Mouse (Mus musculus) lung, embryonic 16.5 days (tissue): ENCODE data around the gene Gm42420. TPM values are rescaled to one million over a fixed set of nuclear protein-coding genes. Genes with fewer than 3 reads are reported as not detected.

ENCODE experiments used
- ATAC-seq: fragments of 200-750 bp; cut with Nextera tagmentation; 2 replicates; pipeline ENCODE4 v1.8.0; 2017; ENCODE audit warnings: low read depth, mild to moderate bottlenecking, moderate library complexity
- H3K27ac ChIP-seq: fragments of 300-500 bp; sonication (generic); 2 replicates; pipeline ENCODE4 v1.5.1; 2014; ENCODE audit warnings: mild to moderate bottlenecking, control low read depth, low read length
- H3K27me3 ChIP-seq: fragments of 300-500 bp; sonication (generic); 2 replicates; pipeline ENCODE4 v1.6.1; 2014; ENCODE audit warnings: low read depth, low read length, mixed read lengths; ENCODE audit not compliant: control insufficient read depth, insufficient read depth
- H3K36me3 ChIP-seq: fragments of 300-500 bp; sonication (generic); 2 replicates; pipeline ENCODE4 v1.6.1; 2014; ENCODE audit warnings: low read length; ENCODE audit not compliant: control insufficient read depth, insufficient read depth
- H3K4me1 ChIP-seq: fragments of 300-500 bp; sonication (generic); replicated peaks from 2 replicates; pipeline ENCODE4 v1.6.1; 2014; ENCODE audit warnings: low read length, mixed read lengths; ENCODE audit not compliant: control insufficient read depth, insufficient read depth
- H3K4me2 ChIP-seq: fragments of 300-500 bp; sonication (generic); 2 replicates; pipeline ENCODE4 v1.6.1; 2014; ENCODE audit warnings: low read depth, low read length, control low read depth
- H3K4me3 ChIP-seq: fragments of 300-500 bp; sonication (generic); 2 replicates; pipeline ENCODE4 v1.5.1; 2014; ENCODE audit warnings: mild to moderate bottlenecking, low read length, control low read depth
- H3K9ac ChIP-seq: fragments of 300-500 bp; sonication (generic); 2 replicates; pipeline ENCODE4 v1.6.1; 2014; ENCODE audit warnings: low read length, control low read depth
- H3K9me3 ChIP-seq: fragments of 300-500 bp; sonication (generic); 2 replicates; pipeline ENCODE4 v1.6.1; 2016; ENCODE audit warnings: low read length; ENCODE audit not compliant: control insufficient read depth
- WGBS: fragments of 180-500 bp; shearing (Covaris S2); extraction: QIAGEN DNeasy Blood & Tissue Kit; methylation state at CpG from one replicate; pipeline ENCODE4 v1.1.7; 2014; 5-methylcytosine and 5-hydroxymethylcytosine counted together
- polyA plus RNA-seq: library from polyadenylated mRNA; unstranded; fragments of >200 nt; fragmentation: Nextera tagmentation; extraction: Ambion mirVana; gene quantifications from 2 replicates; pipeline ENCODE4 v1.2.1, GENCODE M21; 2015

Gene Gm42420
- polyA plus RNA-seq, 1 experiment from 2014 or later: 0.93 TPM

DNA sequence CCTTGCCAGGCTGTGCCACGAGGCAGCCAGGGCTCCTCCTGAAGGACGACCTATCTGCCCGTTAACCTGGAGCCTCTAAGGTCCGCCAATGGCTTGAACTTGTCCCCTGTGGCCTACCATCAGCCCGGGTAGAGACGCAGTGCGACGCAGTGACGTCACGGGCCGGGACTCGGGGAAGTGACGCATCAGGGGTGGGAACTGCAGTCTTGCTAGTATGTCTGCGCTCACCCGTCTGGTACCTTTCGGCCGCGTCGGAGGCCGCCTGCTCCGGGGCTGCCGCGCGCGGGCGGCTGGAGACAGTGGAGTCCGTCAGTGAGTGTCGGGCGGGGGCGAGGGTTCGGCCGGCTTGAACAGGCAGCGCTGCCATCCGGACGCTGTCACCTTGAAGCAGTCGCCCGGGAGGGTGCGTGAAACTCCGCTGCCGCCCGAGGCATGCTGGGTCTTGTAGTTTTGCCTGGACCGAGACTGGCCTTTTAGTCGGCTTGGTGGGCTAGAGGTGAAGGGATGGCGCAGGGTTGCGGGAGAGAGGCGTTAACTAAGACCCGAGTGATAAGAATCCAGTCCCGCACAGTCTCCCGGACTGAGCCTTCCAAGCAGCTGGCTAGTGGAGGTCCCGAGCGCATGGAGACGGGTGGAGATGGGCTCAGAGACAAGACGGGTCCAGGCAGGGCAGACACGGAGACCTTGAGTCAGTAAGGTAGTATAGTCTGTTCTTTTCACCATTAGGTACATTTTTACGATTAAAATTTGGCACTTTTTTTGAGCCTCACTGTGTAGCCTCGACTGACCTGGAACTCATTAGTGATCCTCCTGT is 7.1 kb downstream of the Gm42420 start, which contains the start of gene Ndufb2:
Gene Ndufb2, plus strand, starts transcription at position 174 of the 814 bp plus-strand sequence.
- H3K36me3 ChIP-seq: peaks cover 12% of the 10 kb centered on the region

DNA sequence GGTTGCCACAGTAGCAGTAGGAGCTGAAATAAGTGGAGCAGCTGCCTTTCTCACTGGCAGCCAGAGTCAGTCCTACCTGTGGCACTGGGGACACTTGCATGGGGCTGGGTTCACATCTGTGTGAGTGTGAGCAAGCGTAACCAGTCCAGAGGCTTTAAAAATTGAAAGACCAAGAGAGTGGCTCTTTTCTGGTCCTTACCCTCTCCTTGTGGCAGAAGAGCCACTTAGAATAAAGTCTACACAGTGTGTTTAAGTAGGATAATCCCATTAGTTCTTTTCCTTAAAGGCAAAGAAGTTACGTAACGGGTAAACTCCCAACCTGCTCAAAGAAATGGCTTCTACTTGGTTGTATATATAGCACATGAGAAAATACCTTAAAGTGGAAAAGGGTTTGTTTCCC is 15.3 kb downstream of the Gm42420 start:
- Histone ChIP-seq H3K27ac (no peak overlapping the region), H3K36me3 (peaks cover 28% of the 10 kb centered on the region), H3K4me2 (no peak overlapping the region), H3K9ac (no peak overlapping the region), H3K27me3 (no peaks in the 10 kb centered on the region), H3K9me3 (no peaks in the 10 kb centered on the region), H3K4me3 (no peak overlapping the region), H3K4me1 (no peaks in the 10 kb centered on the region)
- ATAC-seq: no peak; the same call in 1 of the 2 replicates
- whole genome bisulfite sequencing: 86% methylated on average over 3 of the region's 3 CpGs

More for the DNA sequence above, 7.1 kb downstream of the Gm42420 start, which contains the start of gene Ndufb2:
- H3K27me3 ChIP-seq: no peaks in the 10 kb centered on the region
- ATAC-seq: peak; percentile 99
- WGBS: under 1% methylated on average over 56 of the region's 56 CpGs
- peaks cover 8% of the 10 kb centered on the region for H3K4me1 ChIP-seq
- H3K9ac ChIP-seq: peak within 1 kb of the TSS; percentile 91
- H3K27ac ChIP-seq: peak within 1 kb of the TSS; percentile 92
- peak within 1 kb of the TSS; percentile 88 for H3K4me3 ChIP-seq
- H3K4me2 ChIP-seq: peak within 1 kb of the TSS; percentile 87
- no peaks in the 10 kb centered on the region for H3K9me3 ChIP-seq

DNA sequence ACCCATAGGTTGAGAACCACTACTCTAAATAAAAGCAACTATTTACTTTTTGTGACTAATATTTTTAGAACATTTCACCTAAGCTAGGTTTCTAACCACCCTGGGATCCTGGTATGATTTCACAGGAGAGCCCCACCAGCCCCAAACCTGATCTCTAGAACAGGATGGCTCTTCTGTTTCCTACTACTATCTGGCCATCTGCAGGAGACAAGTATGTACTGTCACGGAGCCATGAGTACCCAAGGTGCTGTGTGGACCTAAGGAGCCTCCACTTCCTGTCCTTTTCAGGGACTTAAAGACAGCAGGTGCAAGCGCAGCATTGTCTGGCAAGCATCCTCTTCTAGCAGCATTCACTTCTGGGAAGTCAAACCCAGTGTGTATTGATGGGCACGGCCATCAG is 16.3 kb downstream of the Gm42420 start:
- Histone ChIP-seq H3K36me3 (peaks cover 27% of the 10 kb centered on the region), H3K4me1 (no peaks in the 10 kb centered on the region), H3K27me3 (no peaks in the 10 kb centered on the region), H3K9me3 (no peaks in the 10 kb centered on the region), H3K9ac (no peak overlapping the region), H3K27ac (no peak overlapping the region), H3K4me2 (no peak overlapping the region), H3K4me3 (no peak overlapping the region)
- WGBS: 81% methylated on average over 3 of the region's 3 CpGs
- ATAC-seq: no peak

DNA sequence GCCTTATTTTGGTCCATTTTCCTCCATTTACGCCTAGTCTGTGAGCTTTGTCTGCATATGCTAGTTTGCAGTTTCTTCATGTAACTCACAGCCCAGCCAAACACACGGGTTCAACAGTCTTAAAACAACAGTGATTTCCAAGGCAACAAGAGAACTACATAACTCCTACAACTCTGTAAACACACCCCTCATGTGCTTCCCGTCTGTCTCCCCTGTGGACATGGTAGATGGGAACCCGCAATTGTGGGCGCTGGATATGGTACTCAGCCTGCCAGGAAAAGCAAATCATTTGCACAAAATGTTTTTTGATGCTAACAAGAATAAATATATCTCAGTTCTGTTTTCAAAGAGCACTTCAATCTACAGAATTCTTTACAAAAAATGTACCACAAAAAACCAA is 19.0 kb downstream of the Gm42420 start:
- Histone ChIP-seq H3K36me3 (peaks cover 17% of the 10 kb centered on the region), H3K27me3 (no peaks in the 10 kb centered on the region), H3K4me2 (no peak overlapping the region), H3K27ac (no peak overlapping the region), H3K4me3 (no peak overlapping the region), H3K4me1 (no peaks in the 10 kb centered on the region), H3K9me3 (no peaks in the 10 kb centered on the region), H3K9ac (no peak overlapping the region)
- ATAC-seq: no peak
- 68% methylated on average over 5 of the region's 5 CpGs for WGBS

DNA sequence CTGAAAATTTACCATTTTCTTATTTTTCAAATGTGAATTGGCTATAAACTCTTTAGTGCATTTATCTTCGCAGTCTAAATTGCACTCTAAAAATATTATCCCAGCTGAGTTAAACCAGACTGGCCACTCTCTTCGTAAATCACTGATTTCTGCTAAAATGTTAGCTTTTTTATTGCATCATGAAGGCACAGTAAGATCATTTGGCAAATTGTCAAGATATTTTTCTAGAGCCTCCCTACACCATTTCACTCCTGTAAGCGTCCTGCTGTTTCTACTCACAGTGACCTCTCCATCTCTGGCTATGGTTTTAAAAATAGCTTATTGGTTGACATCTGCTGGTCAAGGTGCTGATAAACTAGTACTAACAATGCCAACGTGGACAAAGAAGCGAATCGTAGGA is 20.5 kb downstream of the Gm42420 start:
- Histone ChIP-seq H3K9ac (no peak overlapping the region), H3K27me3 (no peaks in the 10 kb centered on the region), H3K36me3 (peaks cover 8% of the 10 kb centered on the region; the same call in 1 of the 2 replicates), H3K27ac (no peak overlapping the region), H3K9me3 (no peaks in the 10 kb centered on the region), H3K4me3 (no peak overlapping the region), H3K4me2 (no peak overlapping the region), H3K4me1 (no peaks in the 10 kb centered on the region)
- no peak for ATAC-seq
- WGBS: 54% methylated on average over 6 of the region's 6 CpGs

DNA sequence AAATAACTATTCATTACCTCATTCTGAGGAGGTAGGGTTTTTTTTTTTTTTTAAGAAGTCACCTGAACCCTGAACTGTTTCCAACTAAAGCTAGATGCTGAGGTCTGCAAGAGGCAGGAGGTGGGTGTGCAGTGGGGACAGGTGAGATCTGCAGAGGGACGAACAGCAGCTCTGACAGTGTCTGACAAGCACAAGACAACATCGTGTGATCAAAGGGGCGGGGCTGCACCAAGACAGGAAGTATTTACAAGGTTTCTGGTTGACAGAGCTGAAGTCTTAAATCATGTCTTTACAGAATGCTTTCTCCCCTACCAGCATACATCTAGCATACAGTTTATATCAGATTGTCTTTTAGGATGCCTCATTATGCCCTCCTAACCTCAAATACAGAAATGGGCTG is 21.3 kb downstream of the Gm42420 start:
- Histone ChIP-seq H3K4me1 (no peaks in the 10 kb centered on the region), H3K9me3 (no peaks in the 10 kb centered on the region), H3K9ac (no peak overlapping the region), H3K36me3 (peaks cover 8% of the 10 kb centered on the region; the same call in 1 of the 2 replicates), H3K4me3 (no peak overlapping the region), H3K27me3 (no peaks in the 10 kb centered on the region), H3K27ac (no peak overlapping the region), H3K4me2 (no peak overlapping the region)
- ATAC-seq: no peak
- 51% methylated on average over 3 of the region's 3 CpGs for WGBS

DNA sequence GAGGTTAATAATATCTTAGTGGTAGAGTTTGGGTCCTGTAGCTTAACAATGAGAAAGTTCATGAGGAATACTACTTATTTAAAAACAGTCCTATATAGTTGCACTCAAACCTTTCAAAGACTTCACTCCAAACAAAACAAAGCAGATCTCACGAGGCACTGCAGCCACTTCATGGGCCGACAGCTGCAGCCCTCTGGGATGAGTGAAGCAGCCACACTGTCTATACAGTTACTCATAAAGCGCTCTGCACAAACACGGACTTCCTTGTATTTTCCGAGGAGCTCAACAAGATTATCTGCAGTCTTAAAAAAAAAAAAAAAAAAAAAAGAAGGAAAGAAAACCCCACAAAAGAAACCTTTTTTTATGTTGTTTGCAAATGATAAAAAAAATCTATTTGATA is 21.8 kb downstream of the Gm42420 start:
- Histone ChIP-seq H3K4me2 (no peak overlapping the region), H3K27ac (no peak overlapping the region), H3K9me3 (no peaks in the 10 kb centered on the region), H3K4me3 (no peak overlapping the region), H3K36me3 (peaks cover 8% of the 10 kb centered on the region; the same call in 1 of the 2 replicates), H3K27me3 (no peaks in the 10 kb centered on the region), H3K4me1 (no peaks in the 10 kb centered on the region), H3K9ac (no peak overlapping the region)
- 55% methylated on average over 5 of the region's 5 CpGs for WGBS
- ATAC-seq: no peak

DNA sequence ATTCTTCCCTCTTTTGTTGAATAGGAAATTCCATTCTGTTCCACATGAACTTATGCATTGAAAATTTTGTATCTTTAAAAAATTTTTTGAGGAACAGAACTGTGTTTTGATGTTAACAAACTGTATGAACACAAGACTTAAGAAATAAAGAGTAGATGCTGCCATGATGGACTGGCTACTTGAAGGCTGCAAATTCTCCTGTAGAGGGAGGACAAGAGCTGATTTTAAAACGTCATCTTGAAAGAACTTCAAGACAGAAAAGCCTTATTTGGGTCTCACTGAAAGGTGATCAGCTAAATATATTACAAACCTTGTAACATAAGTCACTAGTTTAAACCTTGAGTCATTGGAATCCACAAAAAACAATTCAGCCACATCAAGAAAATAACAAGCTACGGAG is 24.7 kb downstream of the Gm42420 start:
- H3K27me3 ChIP-seq: no peaks in the 10 kb centered on the region
- ATAC-seq: no peak
- H3K9ac ChIP-seq: no peak overlapping the region
- no peaks in the 10 kb centered on the region for H3K9me3 ChIP-seq
- H3K4me3 ChIP-seq: no peak overlapping the region
- H3K36me3 ChIP-seq: peaks cover 15% of the 10 kb centered on the region
- WGBS: 72% methylated on average over 2 of the region's 2 CpGs
- H3K27ac ChIP-seq: no peak overlapping the region
- no peaks in the 10 kb centered on the region for H3K4me1 ChIP-seq
- no peak overlapping the region for H3K4me2 ChIP-seq

DNA sequence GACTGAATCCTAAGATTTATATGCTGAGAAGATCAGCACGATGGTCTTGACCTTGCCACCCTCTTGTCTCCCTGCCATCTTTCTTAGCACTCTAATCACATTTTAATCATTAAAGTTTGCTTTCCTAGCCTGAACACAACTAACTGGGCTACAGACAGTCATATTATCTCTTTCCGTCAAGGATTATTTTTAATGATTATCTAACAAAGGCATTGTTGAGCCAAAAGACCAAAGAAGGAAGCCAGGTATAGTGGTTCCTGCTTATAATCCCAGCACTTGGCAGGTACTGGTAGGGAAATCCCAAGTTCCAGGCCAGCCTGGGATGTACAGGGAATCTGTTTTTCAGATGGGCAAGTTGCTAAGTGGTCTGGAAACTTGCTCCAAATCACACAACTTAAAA is 25.7 kb downstream of the Gm42420 start:
- H3K4me1 ChIP-seq: no peaks in the 10 kb centered on the region
- H3K9me3 ChIP-seq: no peaks in the 10 kb centered on the region
- H3K9ac ChIP-seq: no peak overlapping the region
- H3K36me3 ChIP-seq: peaks cover 18% of the 10 kb centered on the region
- 86% methylated on average over 2 of the region's 2 CpGs for WGBS
- H3K4me2 ChIP-seq: no peak overlapping the region
- no peak overlapping the region for H3K27ac ChIP-seq
- no peak for ATAC-seq
- H3K27me3 ChIP-seq: no peaks in the 10 kb centered on the region
- no peak overlapping the region for H3K4me3 ChIP-seq
